Comparison of ENCODE assay signal across 7 mouse cellular contexts in genomic region chr12:87388122-87388774, GRCm38 (mm10). TPM values are rescaled to one million over a fixed set of nuclear protein-coding genes. Genes with fewer than 3 reads are reported as not detected.
DNase-seq lines count a peak whose midpoint lies in the region; ATAC-seq lines count a peak whose summit lies in the region.

Gene Sptlc2, minus strand, starts transcription at chr12:87388355.

- peak within 1 kb of the TSS; percentile 98 for H3K9ac ChIP-seq in intestine, embryonic 16.5 days (ENCODE audit: low read depth, low read length)
- H3K9ac ChIP-seq in midbrain, embryonic 11.5 days (ENCODE audit: low read length) = peak within 1 kb of the TSS; percentile 90

- peak within 1 kb of the TSS; percentile 86 for H3K4me2 ChIP-seq in intestine, embryonic 16.5 days (ENCODE audit: low read depth, low read length)
- H3K4me2 ChIP-seq in midbrain, embryonic 11.5 days = peak within 1 kb of the TSS; percentile 100

- H3K27me3 ChIP-seq in intestine, embryonic 16.5 days (replicated peaks; ENCODE audit: control insufficient read depth, insufficient read depth, low read length) = no peaks in the 10 kb centered on the region
- no peaks in the 10 kb centered on the region for H3K27me3 ChIP-seq in midbrain, embryonic 11.5 days (ENCODE audit: control insufficient read depth, insufficient read depth, low read length)

- peak; percentile 99 for ATAC-seq in intestine, embryonic 16.5 days
- peak; percentile 99 for ATAC-seq in midbrain, embryonic 11.5 days (ENCODE audit: low FRiP score)

- H3K9me3 ChIP-seq in intestine, embryonic 16.5 days (ENCODE audit: control insufficient read depth, low read length) = no peaks in the 10 kb centered on the region
- no peaks in the 10 kb centered on the region for H3K9me3 ChIP-seq in midbrain, embryonic 11.5 days (ENCODE audit: control insufficient read depth, low read length)

- H3K4me1 ChIP-seq in intestine, embryonic 16.5 days (ENCODE audit: control insufficient read depth, insufficient read depth, low read length) = peaks cover 10% of the 10 kb centered on the region
- H3K4me1 ChIP-seq in midbrain, embryonic 11.5 days (ENCODE audit: control insufficient read depth, insufficient read depth, low read length) = peaks cover 6% of the 10 kb centered on the region; the same call in 1 of the 2 replicates

- no peaks in the 10 kb centered on the region for H3K36me3 ChIP-seq in intestine, embryonic 16.5 days (ENCODE audit: control insufficient read depth, insufficient read depth, low read length)
- no peaks in the 10 kb centered on the region for H3K36me3 ChIP-seq in midbrain, embryonic 11.5 days (ENCODE audit: control insufficient read depth, insufficient read depth, low read length)

- peak; percentile 100 for DNase-seq in adrenal gland, adult 8-10 months
- peak; percentile 99 for DNase-seq in embryo, embryonic 9.5 days (ENCODE audit: extremely low spot score)
- peak; percentile 98 to 99 for DNase-seq in gastrocnemius, postnatal 4 days (ENCODE audit: low spot score in 2 of 2)
- DNase-seq in left cerebral cortex, postnatal 36 days (ENCODE audit: low spot score in 2 of 2) = peak; percentile 99
- peak; percentile 99 for DNase-seq in midbrain, embryonic 11.5 days (ENCODE audit: low spot score, missing footprints)
- peak; percentile 99 for DNase-seq in skeletal muscle tissue, adult 2 months (ENCODE audit: low read depth, low spot score)

- peak within 1 kb of the TSS; percentile 94 for H3K27ac ChIP-seq in intestine, embryonic 16.5 days (ENCODE audit: low read length)
- peak within 1 kb of the TSS; percentile 41 for H3K27ac ChIP-seq in midbrain, embryonic 11.5 days (ENCODE audit: low read depth, low read length)

- H3K4me3 ChIP-seq in intestine, embryonic 16.5 days (ENCODE audit: low read length) = peak within 1 kb of the TSS; percentile 99
- H3K4me3 ChIP-seq in midbrain, embryonic 11.5 days (ENCODE audit: low read depth, low read length) = peak within 1 kb of the TSS; percentile 98

- WGBS in intestine, embryonic 16.5 days = under 1% methylated on average over 45 of the region's 45 CpGs
- under 1% methylated on average over 44 of the region's 45 CpGs for WGBS in midbrain, embryonic 11.5 days

- intact Hi-C loops in left cerebral cortex, postnatal 36 days (cut with DNase I) = no loop called here

RNA-seq across cellular contexts. Expression of gene Sptlc2, which starts in this region (rescaled TPM):
- total RNA-seq in adrenal gland, adult 8-10 months (2022) = 100 to 1,000 TPM; 224 to 333 (median 255) TPM
- 10 to 100 TPM; 41.7 to 44.1 TPM for total RNA-seq in gastrocnemius, postnatal 4 days (2021)
- 126 and 133 TPM in 2 replicates for polyA plus RNA-seq in intestine, embryonic 16.5 days (2015; fragmentation: Nextera tagmentation; extraction: Ambion mirVana)
- 10 to 100 TPM; 33.7 to 34.1 TPM for total RNA-seq in left cerebral cortex, postnatal 36 days (2021)
- polyA plus RNA-seq in midbrain, embryonic 11.5 days (2014; fragmentation: Nextera tagmentation; extraction: Ambion mirVana) = 56.1 and 61.8 TPM in 2 replicates

Comparison
In these comparisons a context has a peak if more than half of its experiments do, and no peak if none do; other contexts are left out.
1. Peak in every context shown above with its lines: DNase-seq, ATAC-seq, H3K4me3 ChIP-seq and H3K27ac ChIP-seq.
2. RNA of gene Sptlc2 (total RNA-seq): 224 to 333 TPM in adrenal gland, adult 8-10 months; 41.7 to 44.1 TPM in gastrocnemius, postnatal 4 days and 33.7 to 34.1 TPM in left cerebral cortex, postnatal 36 days; every median in the first group is over 4 times any median in the second.